Mouse (Mus musculus) midbrain, embryonic 14.5 days (tissue): ENCODE data around the gene Chd4. TPM values are rescaled to one million over a fixed set of nuclear protein-coding genes. Genes with fewer than 3 reads are reported as not detected.

Experiments
- ATAC-seq: fragments of 200-750 bp; cut with Nextera tagmentation; 2 replicates; pipeline ENCODE4 v1.8.0; 2017; ENCODE audit warnings: moderate number of reproducible peaks, moderate library complexity; ENCODE audit not compliant: low FRiP score, low TSS enrichment
- DNase-seq: peaks from one replicate; pipeline ENCODE4 v3.0.0-alpha.2; 2015
- H3K27ac ChIP-seq: fragments of 300-500 bp; sonication (generic); replicated peaks from 2 replicates; pipeline ENCODE4 v1.5.1; 2014; ENCODE audit warnings: mild to moderate bottlenecking, low read depth, low read length, moderate library complexity
- H3K27me3 ChIP-seq: fragments of 300-500 bp; sonication (generic); 2 replicates; pipeline ENCODE4 v1.6.1; 2014; ENCODE audit warnings: low read length, control low read depth, mixed read lengths; ENCODE audit not compliant: control insufficient read depth, insufficient read depth
- H3K36me3 ChIP-seq: fragments of 300-500 bp; sonication (generic); 2 replicates; pipeline ENCODE4 v1.6.1; 2014; ENCODE audit warnings: low read length, control low read depth; ENCODE audit not compliant: control insufficient read depth, insufficient read depth
- H3K4me1 ChIP-seq: fragments of 300-500 bp; sonication (generic); 2 replicates; pipeline ENCODE4 v1.6.1; 2014; ENCODE audit warnings: mild to moderate bottlenecking, antibody characterized with exemption, low read length, control low read depth; ENCODE audit not compliant: control insufficient read depth, insufficient read depth
- H3K4me2 ChIP-seq: fragments of 300-500 bp; sonication (generic); 2 replicates; pipeline ENCODE4 v1.6.1; 2014; ENCODE audit warnings: mild to moderate bottlenecking, low read length, moderate library complexity
- H3K4me3 ChIP-seq: fragments of 300-500 bp; sonication (generic); replicated peaks from 2 replicates; pipeline ENCODE4 v1.5.1; 2014; ENCODE audit warnings: low read depth, low read length
- H3K9ac ChIP-seq: fragments of 300-500 bp; sonication (generic); replicated peaks from 2 replicates; pipeline ENCODE4 v1.6.1; 2014; ENCODE audit warnings: mild to moderate bottlenecking, low read length, moderate library complexity
- H3K9me3 ChIP-seq: fragments of 300-500 bp; sonication (generic); 2 replicates; pipeline ENCODE4 v1.6.1; 2016; ENCODE audit warnings: low read length, control low read depth, mixed read lengths; ENCODE audit not compliant: control insufficient read depth
- WGBS: fragments of 180-500 bp; shearing (Covaris S2); extraction: QIAGEN DNeasy Blood & Tissue Kit; methylation state at CpG from one replicate; pipeline ENCODE4 v1.1.7; 2014; 5-methylcytosine and 5-hydroxymethylcytosine counted together
- polyA plus RNA-seq: library from polyadenylated mRNA; unstranded; fragments of >200 nt; fragmentation: Nextera tagmentation; extraction: Ambion mirVana; gene quantifications from 2 replicates; pipeline ENCODE4 v1.2.1, GENCODE M21; 2014

Chd4 gene
- polyA plus RNA-seq, 1 experiment from 2014 or later: 90.6 TPM

GRCm38 (mm10) chr6:125097951-125098350, 2.2 kb downstream of the Chd4 start:
- Histone ChIP-seq H3K9me3 (no peaks in the 10 kb centered on the region), H3K27me3 (no peaks in the 10 kb centered on the region), H3K4me1 (peaks cover 33% of the 10 kb centered on the region), H3K4me3 (peak overlapping the region; percentile 98), H3K4me2 (peak overlapping the region; percentile 85), H3K9ac (peak overlapping the region; percentile 92), H3K36me3 (peaks cover 53% of the 10 kb centered on the region), H3K27ac (no peak overlapping the region)
- DNase-seq (no peak), ATAC-seq (no peak)
- WGBS: 55% methylated on average over 8 of the region's 8 CpGs

- 65% methylated on average over 3 of the region's 3 CpGs for WGBS
- H3K9ac ChIP-seq: peak overlapping the region; percentile 92
- peaks cover 33% of the 10 kb centered on the region for H3K4me1 ChIP-seq
- ATAC-seq (no peak), DNase-seq (no peak)
- H3K9me3 ChIP-seq: no peaks in the 10 kb centered on the region
- H3K27ac ChIP-seq: no peak overlapping the region
- H3K36me3 ChIP-seq: peaks cover 59% of the 10 kb centered on the region
- H3K27me3 ChIP-seq: no peaks in the 10 kb centered on the region
- H3K4me2 ChIP-seq: peak overlapping the region; percentile 85
- peak overlapping the region; percentile 98 for H3K4me3 ChIP-seq
Observed at GRCm38 (mm10) chr6:125098513-125098912, 2.7 kb downstream of the Chd4 start.

GRCm38 (mm10) chr6:125099421-125099971, 3.7 kb downstream of the Chd4 start:
- no peak for ATAC-seq
- Histone ChIP-seq H3K27me3 (no peaks in the 10 kb centered on the region), H3K4me2 (peak overlapping the region; percentile 85), H3K4me3 (peak overlapping the region; percentile 98), H3K9me3 (no peaks in the 10 kb centered on the region), H3K27ac (peak overlapping the region; percentile 63), H3K9ac (peak overlapping the region; percentile 92; the same call in 1 of the 2 replicates), H3K36me3 (peaks cover 68% of the 10 kb centered on the region), H3K4me1 (peaks cover 33% of the 10 kb centered on the region)
- peak; percentile 54 for DNase-seq
- WGBS: 35% methylated on average over 5 of the region's 5 CpGs

- WGBS: 81% methylated on average over 9 of the region's 9 CpGs
- Histone ChIP-seq H3K4me1 (peaks cover 29% of the 10 kb centered on the region), H3K36me3 (peaks cover 87% of the 10 kb centered on the region), H3K9me3 (no peaks in the 10 kb centered on the region), H3K4me2 (no peak overlapping the region), H3K27ac (no peak overlapping the region), H3K9ac (no peak overlapping the region), H3K27me3 (no peaks in the 10 kb centered on the region), H3K4me3 (no peak overlapping the region)
- no peak for DNase-seq
- ATAC-seq: no peak
Observed at GRCm38 (mm10) chr6:125101444-125101843, 5.7 kb downstream of the Chd4 start.

- Histone ChIP-seq H3K27me3 (no peaks in the 10 kb centered on the region), H3K4me1 (peaks cover 10% of the 10 kb centered on the region), H3K4me3 (no peak overlapping the region), H3K36me3 (peaks cover 99% of the 10 kb centered on the region), H3K27ac (no peak overlapping the region), H3K9me3 (no peaks in the 10 kb centered on the region), H3K4me2 (no peak overlapping the region), H3K9ac (no peak overlapping the region)
- ATAC-seq: no peak
- 90% methylated on average over 4 of the region's 4 CpGs for WGBS
- DNase-seq: no peak
Observed at GRCm38 (mm10) chr6:125104223-125104622, 8.4 kb downstream of the Chd4 start.

GRCm38 (mm10) chr6:125107705-125108104, 11.9 kb downstream of the Chd4 start:
- H3K4me2 ChIP-seq: no peak overlapping the region
- H3K4me3 ChIP-seq: no peak overlapping the region
- no peaks in the 10 kb centered on the region for H3K9me3 ChIP-seq
- H3K36me3 ChIP-seq: peaks cover 99% of the 10 kb centered on the region
- ATAC-seq (no peak), DNase-seq (no peak)
- 92% methylated on average over 2 of the region's 2 CpGs for WGBS
- no peaks in the 10 kb centered on the region for H3K4me1 ChIP-seq
- no peak overlapping the region for H3K9ac ChIP-seq
- no peak overlapping the region for H3K27ac ChIP-seq
- no peaks in the 10 kb centered on the region for H3K27me3 ChIP-seq

GRCm38 (mm10) chr6:125109371-125109770, 13.6 kb downstream of the Chd4 start:
- no peaks in the 10 kb centered on the region for H3K27me3 ChIP-seq
- H3K9ac ChIP-seq: no peak overlapping the region
- H3K4me1 ChIP-seq: no peaks in the 10 kb centered on the region
- H3K4me2 ChIP-seq: no peak overlapping the region
- ATAC-seq (no peak), DNase-seq (no peak)
- peaks cover 99% of the 10 kb centered on the region for H3K36me3 ChIP-seq
- WGBS: 93% methylated on average over 14 of the region's 14 CpGs
- no peaks in the 10 kb centered on the region for H3K9me3 ChIP-seq
- H3K27ac ChIP-seq: no peak overlapping the region
- no peak overlapping the region for H3K4me3 ChIP-seq

GRCm38 (mm10) chr6:125110927-125111326, 15.1 kb downstream of the Chd4 start:
- H3K27ac ChIP-seq: no peak overlapping the region
- no peaks in the 10 kb centered on the region for H3K4me1 ChIP-seq
- H3K4me2 ChIP-seq: no peak overlapping the region
- H3K4me3 ChIP-seq: no peak overlapping the region
- no peak for ATAC-seq
- peak; percentile 65 for DNase-seq
- H3K9me3 ChIP-seq: no peaks in the 10 kb centered on the region
- no peak overlapping the region for H3K9ac ChIP-seq
- H3K27me3 ChIP-seq: no peaks in the 10 kb centered on the region
- WGBS: 92% methylated on average over 7 of the region's 7 CpGs
- H3K36me3 ChIP-seq: peaks cover 97% of the 10 kb centered on the region

- 97% methylated on average over 11 of the region's 11 CpGs for WGBS
- Histone ChIP-seq H3K36me3 (peaks cover 98% of the 10 kb centered on the region), H3K9me3 (no peaks in the 10 kb centered on the region), H3K4me2 (no peak overlapping the region), H3K27ac (no peak overlapping the region), H3K9ac (no peak overlapping the region), H3K4me1 (no peaks in the 10 kb centered on the region), H3K4me3 (no peak overlapping the region), H3K27me3 (no peaks in the 10 kb centered on the region)
- DNase-seq (no peak), ATAC-seq (no peak)
Observed at GRCm38 (mm10) chr6:125112553-125112952, 16.8 kb downstream of the Chd4 start.
